Mouse (Mus musculus): Measurements from ENCODE around the gene Hist1h2ab.
"Not testable (repeated sequence)": the region's sequence is repeated elsewhere in the genome, so short reads cannot be mapped to it uniquely, and the experiment has no call there.

Hist1h2ab gene

DNA sequence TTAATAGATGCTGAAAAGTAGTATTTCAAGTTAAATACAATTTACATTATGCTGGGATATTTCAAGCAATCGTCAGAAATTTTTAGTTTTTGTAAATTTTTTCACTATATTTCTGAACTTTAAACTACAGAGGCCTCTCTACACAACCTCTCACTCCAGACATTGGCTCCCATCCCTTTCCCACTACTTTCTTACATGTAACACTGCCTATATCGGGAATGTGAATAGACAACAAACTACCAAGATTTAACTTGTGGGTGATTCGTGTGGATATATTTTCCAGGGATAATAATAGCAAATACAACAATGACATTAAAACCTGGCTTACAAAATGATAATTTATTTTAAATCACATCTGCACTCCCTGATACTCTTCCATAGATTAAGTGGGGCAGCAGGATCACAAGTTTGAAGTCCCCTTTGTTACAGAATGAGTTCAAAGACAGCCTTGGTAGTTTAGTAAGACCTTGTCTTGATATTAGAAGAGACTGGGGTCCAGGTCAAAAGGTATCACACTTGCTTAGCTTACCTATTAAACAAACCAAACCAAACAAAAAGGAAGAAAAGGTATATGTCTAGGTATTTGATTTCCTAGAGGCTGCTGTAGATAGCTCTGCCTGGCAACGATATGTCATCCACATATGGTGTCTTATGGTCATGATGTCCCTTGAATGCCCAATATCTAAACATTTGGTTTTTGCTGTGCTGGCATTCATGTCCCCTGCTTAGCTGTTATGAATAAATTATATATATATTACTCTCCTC is 2.6 kb downstream of the Hist1h2ab start:
- DNase-seq (ENCODE audit: low spot score): no peak

DNA sequence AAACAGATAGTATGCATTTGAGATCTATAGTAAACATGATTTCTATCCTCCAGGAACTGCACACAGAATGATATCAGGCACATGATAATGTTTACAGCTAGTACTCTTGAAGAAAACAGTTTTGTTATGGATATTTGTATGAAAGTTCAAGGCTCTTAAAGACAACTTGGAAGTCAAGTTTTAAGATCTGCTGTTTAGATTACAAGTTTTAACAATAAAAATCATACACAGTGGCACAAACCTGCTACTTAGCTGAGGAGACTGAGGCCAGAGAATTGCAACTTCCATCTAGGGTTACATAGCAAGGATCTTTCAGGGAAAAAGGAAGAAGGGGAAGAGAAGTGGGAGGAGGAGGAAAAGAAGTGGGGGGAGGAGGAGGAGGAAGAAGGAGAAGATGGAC is 4.1 kb downstream of the Hist1h2ab start:
- no peak for DNase-seq (ENCODE audit: low spot score)

DNA sequence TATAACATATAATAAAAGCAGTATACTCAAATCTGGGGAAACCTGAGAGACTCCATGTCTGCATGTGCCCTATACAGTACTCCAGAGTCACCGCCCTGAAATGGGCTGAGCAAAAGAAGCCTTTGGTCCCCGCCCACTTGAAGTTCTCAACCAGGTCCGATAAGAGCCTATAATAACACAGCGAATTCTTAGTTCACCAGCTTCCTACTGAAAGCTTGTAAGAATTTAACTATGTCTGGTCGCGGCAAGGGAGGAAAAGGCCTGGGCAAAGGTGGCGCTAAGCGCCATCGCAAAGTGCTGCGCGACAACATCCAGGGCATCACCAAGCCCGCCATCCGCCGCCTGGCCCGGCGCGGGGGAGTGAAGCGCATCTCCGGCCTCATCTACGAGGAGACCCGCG is 5.9 kb downstream of the Hist1h2ab start, which contains the start of gene Hist1h4b:
TSS of gene Hist1h4b (plus strand) at position 224 of the 400 bp plus-strand sequence.
- peak; percentile 92 for DNase-seq (ENCODE audit: low spot score)

DNA sequence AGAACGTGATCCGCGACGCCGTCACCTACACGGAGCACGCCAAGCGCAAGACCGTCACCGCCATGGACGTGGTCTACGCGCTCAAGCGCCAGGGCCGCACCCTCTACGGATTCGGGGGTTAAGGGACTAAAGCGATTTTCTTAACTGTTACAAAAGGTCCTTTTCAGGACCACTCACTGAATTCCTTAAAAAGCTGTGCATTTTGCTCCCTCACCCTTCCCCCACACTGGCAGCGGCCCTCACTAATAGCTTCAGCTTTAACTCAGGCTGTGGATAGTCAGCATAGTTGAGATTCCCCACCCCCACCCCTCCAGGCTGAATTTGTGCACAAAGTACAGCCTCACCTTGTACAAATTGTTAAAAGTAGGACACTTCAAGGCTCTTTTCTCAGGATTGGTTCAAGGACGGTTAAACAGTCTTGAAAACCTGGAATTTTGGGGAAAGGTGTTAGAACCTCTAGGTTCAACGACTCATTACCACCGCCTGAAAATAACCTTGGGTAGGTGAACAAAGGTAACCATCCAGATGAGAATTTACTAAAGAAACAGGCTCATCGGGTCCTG is 6.4 kb downstream of the Hist1h2ab start:
- no peak for DNase-seq (ENCODE audit: low spot score)

DNA sequence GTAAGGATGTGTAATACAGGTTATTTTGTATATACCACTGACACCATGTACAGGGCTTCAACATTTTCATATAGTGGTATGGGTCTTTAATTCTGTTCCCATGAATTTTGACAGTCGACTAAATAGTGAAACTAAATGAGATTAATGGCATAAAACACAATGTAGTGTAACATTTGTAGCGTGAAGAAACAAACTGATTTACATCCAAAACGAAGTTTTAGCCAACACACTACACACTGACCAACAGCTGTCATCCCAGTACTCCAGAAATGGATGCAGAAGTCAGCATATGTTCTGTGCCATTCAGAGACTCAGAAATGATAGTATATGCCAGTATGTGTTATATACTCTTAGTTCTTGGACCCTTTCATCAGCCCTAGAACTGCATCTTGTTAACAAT is 7.0 kb downstream of the Hist1h2ab start:
- DNase-seq (ENCODE audit: low spot score): no peak

- DNase-seq (ENCODE audit: low spot score): no peak
Measured at GRCm38 (mm10) chr13:23759251-23759771, 8.4 kb downstream of the Hist1h2ab start.

- DNase-seq (ENCODE audit: low spot score): no peak
Measured at GRCm38 (mm10) chr13:23759916-23760239, 9.0 kb downstream of the Hist1h2ab start.

DNA sequence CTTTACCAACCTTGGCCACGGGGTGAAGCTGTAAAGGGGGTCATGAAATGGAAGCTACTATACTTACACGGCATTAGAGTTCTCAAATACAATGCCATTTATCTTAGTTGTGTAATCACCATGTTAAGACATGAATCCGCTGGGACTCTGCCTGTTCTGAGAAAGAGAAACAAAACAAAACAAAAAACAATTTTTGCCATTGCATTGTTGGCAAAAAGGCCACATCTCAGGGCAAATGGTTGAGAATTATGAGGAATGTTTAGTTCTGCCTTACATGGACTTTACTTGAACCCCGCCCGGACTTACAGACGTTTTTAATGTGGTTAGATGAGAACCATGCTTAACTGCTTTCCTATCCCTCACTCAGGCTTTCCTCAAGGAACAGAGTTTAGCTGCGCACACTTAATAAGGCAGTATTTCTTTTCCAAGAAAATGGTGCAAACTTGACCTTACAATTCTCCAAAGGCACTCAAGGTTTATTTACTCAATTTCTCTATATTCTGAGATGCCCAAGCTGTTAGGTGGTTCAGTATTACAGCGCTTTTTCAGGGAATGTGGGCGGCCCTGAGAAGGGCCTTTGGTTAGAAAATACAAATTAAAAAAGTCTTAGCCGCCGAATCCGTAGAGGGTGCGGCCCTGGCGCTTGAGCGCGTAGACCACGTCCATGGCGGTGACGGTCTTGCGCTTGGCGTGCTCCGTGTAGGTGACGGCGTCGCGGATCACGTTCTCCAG is 9.5 kb downstream of the Hist1h2ab start:
- no peak for DNase-seq (ENCODE audit: low spot score)

- DNase-seq (ENCODE audit: low spot score): peak; percentile 99
Measured at GRCm38 (mm10) chr13:23760972-23761864, 10.3 kb downstream of the Hist1h2ab start, which contains the start of gene Hist1h4a. Gene Hist1h4a, minus strand, starts transcription at chr13:23761230.

DNA sequence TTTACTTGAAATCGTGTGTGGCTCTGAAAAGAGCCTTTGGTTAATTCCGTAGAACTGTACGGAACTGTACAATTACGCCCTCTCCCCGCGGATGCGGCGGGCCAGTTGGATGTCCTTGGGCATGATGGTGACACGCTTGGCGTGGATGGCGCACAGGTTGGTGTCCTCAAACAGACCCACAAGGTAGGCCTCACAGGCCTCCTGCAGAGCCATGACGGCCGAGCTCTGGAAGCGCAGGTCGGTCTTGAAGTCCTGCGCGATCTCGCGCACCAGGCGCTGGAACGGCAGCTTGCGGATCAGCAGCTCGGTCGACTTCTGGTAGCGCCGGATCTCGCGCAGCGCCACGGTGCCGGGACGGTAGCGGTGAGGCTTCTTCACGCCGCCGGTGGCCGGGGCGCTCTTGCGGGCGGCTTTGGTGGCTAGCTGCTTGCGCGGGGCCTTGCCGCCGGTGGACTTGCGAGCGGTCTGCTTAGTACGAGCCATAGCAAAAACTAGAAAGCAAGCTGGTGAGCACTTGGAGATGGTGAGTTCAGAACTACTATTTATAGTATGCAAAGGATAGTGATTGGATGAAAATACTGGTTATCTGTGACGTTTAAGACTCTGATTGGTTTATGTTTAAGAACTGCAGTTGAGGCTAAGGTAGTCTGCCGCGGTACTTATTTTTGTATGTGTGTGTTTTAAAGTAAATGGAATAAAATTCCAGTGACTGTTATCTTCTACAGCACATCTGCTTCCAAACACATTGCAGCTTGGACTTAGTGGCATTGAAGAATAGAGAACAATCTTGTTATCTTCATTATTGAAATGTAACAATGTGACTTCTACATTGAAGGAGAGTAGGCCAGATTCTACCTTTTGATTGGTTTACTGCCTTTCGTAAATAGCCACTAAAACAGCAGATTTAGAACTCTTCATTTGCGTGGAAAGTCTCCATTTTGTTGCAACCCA is 11.2 kb downstream of the Hist1h2ab start, which contains the start of gene Hist1h3a:
TSS of gene Hist1h3a (minus strand) at position 516 of the 951 bp plus-strand sequence.
- peak; percentile 67 for DNase-seq (ENCODE audit: low spot score)

- no peak for DNase-seq (ENCODE audit: low spot score)
Measured at GRCm38 (mm10) chr13:23763242-23763585, 12.3 kb downstream of the Hist1h2ab start.

GRCm38 (mm10) chr13:23763586-23764323 is 12.8 kb downstream of the Hist1h2ab start, which contains the start of gene Hist1h1a:
Gene Hist1h1a, plus strand, starts transcription at chr13:23763666.
- peak; percentile 85 for DNase-seq (ENCODE audit: low spot score)

DNA sequence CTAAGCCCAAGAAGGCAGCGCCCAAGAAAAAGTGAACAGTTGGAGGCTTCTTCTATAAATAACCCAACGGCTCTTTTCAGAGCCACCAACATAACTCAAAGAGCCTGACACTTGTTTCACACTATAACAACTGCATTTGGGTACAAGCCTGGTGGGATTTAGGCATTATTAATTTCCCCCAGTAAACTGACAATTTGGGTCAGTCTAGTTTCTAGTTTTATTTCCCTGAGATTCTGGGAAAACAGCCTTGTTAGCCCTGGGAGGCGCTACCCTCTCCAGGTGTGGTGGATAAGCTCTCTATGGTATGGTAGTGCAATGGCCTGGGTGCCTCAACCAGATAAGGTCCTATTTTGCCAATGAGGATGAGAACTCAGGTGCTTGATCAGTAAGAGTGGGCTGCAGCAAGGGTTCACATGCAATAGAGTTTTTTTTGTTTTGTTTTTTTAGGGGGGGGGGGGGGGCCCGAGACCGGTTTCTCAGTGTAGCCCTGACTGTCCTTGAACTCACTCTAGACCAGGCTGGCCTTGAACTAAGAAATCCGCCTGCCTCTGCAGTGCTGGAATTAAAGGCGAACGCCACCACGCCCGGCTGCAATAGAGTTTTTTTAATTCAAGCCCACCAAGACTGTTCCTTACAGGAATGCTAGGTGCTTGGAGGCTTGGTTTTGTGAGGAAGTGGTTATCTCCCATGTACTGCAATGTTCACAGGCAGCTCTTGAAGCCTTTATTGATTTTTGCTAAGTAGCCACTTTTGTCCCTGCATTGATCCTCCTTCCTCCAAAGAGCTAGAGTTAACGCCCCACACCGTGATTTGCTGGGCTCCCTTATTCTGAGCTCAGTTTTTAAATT is 13.6 kb downstream of the Hist1h2ab start:
- DNase-seq (ENCODE audit: low spot score): no peak

- DNase-seq (ENCODE audit: low spot score): no peak
Measured at GRCm38 (mm10) chr13:23765172-23765513, 14.2 kb downstream of the Hist1h2ab start.

DNA sequence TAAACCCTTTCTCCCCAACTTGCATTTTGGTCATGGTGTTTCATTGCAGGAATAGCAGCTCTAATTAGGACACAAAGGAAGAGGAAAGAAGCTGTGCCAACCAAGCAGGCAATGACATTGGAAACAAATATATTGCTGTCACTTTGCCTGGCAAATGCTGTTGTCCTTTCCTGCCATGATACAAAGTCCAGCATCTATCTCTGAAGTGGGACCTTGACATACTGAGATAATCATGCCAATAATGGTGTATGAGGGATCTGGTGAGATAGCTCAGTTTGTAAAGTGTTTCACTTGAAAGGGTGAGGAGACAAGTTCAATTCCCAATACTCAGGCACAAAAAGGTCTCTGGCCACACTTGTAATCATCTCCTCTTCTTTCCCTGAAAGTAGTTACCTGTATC is 15.8 kb downstream of the Hist1h2ab start:
- DNase-seq (ENCODE audit: low spot score): no peak

DNA sequence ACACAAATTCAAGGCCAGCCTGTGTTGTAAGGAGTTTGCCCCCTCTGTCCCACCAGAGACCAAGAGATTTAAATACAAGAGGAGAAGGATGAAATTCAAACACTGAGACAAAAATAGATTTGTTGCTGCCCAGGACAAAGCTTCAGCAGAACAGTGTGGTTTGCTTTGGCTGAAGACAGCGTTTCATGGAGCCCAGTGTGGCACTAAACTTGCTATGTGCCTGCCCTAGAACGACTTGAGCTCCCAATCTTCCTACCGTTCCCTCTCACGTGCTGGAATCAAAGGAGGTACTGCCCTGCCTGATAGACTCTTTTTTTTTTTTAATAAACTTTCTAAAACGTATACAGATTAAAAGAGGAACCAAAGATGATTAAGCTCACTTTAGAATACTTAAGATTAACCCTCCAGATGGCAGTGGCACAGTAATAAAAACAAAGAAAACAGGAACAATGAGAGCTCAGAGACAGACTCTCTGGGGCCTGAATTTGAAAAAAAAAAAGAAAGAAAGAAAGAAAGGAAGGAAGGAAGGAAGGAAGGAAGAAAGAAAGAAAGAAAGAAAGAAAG is 18.0 kb downstream of the Hist1h2ab start:
- DNase-seq (ENCODE audit: low spot score): no peak

- not testable (repeated sequence) for DNase-seq (ENCODE audit: low spot score)
Measured at GRCm38 (mm10) chr13:23769613-23770012, 18.7 kb downstream of the Hist1h2ab start, which contains the start of gene Trim38. Gene Trim38, plus strand, starts transcription at chr13:23769913.

DNA sequence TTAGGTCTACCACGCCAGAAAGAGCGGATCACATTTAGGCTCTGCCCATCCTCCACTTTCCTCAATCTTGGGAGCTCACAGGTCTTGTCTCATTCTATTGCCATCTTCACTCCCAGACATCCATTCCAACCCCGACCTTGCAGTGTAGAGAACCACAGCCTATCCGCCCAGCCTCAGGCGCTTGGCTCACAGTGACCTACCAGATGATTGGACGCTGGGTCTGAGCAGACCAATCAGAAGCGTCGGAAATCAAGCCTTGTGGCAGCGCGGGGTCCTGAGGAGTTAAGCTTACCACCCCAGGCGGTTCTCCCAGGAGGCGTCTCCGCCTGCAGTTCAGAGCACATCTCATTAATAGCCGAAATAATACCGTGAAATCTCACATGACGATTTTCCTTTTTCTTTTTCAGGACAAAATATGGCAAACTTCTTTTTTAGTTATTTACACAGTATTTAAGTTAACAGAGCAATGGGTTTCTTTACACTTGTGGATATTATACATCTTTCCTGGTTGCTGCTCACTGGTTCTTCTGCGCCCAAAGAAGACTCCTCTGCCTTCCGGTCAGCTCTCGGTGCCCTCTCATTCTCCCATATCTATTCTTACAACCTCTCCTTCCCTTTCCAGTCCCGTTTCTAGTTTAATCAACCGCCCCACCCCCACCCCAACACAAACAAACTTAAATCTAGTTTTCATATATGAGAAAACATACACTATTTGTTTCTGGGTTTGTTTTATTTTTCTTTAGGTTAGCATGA is 21.8 kb downstream of the Hist1h2ab start:
- DNase-seq (ENCODE audit: low spot score): peak; percentile 35

All from layer of hippocampus, adult 11-12 months (tissue).